ENCODE assay signal across 21 mouse cellular contexts in genomic region chr4:128853117-128853516, GRCm38 (mm10).
"Had no signal": no experiment of that assay in that cellular context is flagged by ENCODE, and none has a peak within 500 bp of the region (broad histone marks: within the 10 kb centered on the region; RNA-seq: fewer than 3 reads in every experiment).

No protein-coding gene starts in this region.

- H3K27ac ChIP-seq: layer of hippocampus, adult 2 months; left cerebral cortex, adult 2 months; limb, embryonic 12.5 days; limb, embryonic 15.5 days; liver, embryonic 14.5 days; macrophage; midbrain, embryonic 12.5 days; midbrain, embryonic 15.5 days; neural tube, embryonic 12.5 days; neural tube, embryonic 15.5 days; stomach, postnatal 0 days had no signal

- H3K27me3 ChIP-seq: limb, embryonic 12.5 days; limb, embryonic 15.5 days; midbrain, embryonic 12.5 days; midbrain, embryonic 15.5 days; neural tube, embryonic 12.5 days; neural tube, embryonic 15.5 days had no signal

- H3K4me3 ChIP-seq: layer of hippocampus, adult 2 months; left cerebral cortex, adult 2 months; limb, embryonic 12.5 days; limb, embryonic 15.5 days; midbrain, embryonic 12.5 days; midbrain, embryonic 15.5 days; neural tube, embryonic 12.5 days; neural tube, embryonic 15.5 days had no signal

- H3K4me1 ChIP-seq: midbrain, embryonic 15.5 days had no signal

- H3K36me3 ChIP-seq: limb, embryonic 12.5 days; limb, embryonic 15.5 days; midbrain, embryonic 12.5 days; midbrain, embryonic 15.5 days; neural tube, embryonic 12.5 days; neural tube, embryonic 15.5 days had no signal

- DNase-seq: kidney, postnatal 25 days; layer of hippocampus, adult 9-11 months; layer of hippocampus, postnatal 36 days; left cerebral cortex, postnatal 4 days; liver, postnatal 0 days; lung, embryonic 14.5 days; right cerebral cortex, adult 18-20 months; right cerebral cortex, postnatal 14 days; right cerebral cortex, postnatal 4 days; thymus, postnatal 25 days had no signal

- H3K9me3 ChIP-seq: limb, embryonic 12.5 days; limb, embryonic 15.5 days; midbrain, embryonic 12.5 days; midbrain, embryonic 15.5 days; neural tube, embryonic 12.5 days; neural tube, embryonic 15.5 days had no signal
